In the genomic region with DNA sequence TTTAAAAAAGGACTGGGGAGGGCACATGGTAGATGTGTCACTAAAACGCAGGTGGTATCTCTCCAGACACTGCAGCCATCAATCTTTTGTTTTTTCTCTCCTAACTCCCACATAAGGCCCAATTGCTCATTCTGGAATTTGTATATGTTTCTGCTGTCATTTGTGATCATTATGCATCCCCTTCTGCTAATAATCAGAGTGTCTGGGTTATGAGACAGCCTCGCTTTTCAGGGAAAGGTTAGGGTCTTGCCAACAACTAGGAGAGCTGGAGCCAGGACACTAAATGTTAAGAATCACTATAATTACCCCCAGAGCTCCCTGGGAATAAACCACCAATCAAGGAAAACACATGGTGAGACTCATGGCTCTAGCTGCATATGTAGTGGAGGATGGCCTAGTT, we compare ENCODE assay signal across 20 mouse cellular contexts. TPM values are rescaled to one million over a fixed set of nuclear protein-coding genes. Genes with fewer than 3 reads are reported as not detected.
"Had no signal": no experiment of that assay in that cellular context is flagged by ENCODE, and none has a peak within 500 bp of the region (broad histone marks: within the 10 kb centered on the region; RNA-seq: fewer than 3 reads in every experiment).

No protein-coding gene starts in this region.

- H3K27me3 ChIP-seq: liver, embryonic 12.5 days; midbrain, embryonic 12.5 days; neural tube, embryonic 13.5 days; neural tube, embryonic 15.5 days had no signal

- H3K9me3 ChIP-seq: liver, embryonic 12.5 days; midbrain, embryonic 10.5 days; midbrain, embryonic 12.5 days; neural tube, embryonic 13.5 days; neural tube, embryonic 15.5 days had no signal

- H3K4me3 ChIP-seq: liver, embryonic 12.5 days; midbrain, embryonic 10.5 days; midbrain, embryonic 12.5 days; myocyte; neural tube, embryonic 13.5 days; neural tube, embryonic 15.5 days had no signal

- H3K4me1 ChIP-seq: liver, embryonic 12.5 days; midbrain, embryonic 10.5 days; midbrain, embryonic 12.5 days; neural tube, embryonic 13.5 days; neural tube, embryonic 15.5 days had no signal

- H3K36me3 ChIP-seq: liver, embryonic 12.5 days; midbrain, embryonic 10.5 days; midbrain, embryonic 12.5 days; neural tube, embryonic 13.5 days; neural tube, embryonic 15.5 days had no signal

- H3K4me2 ChIP-seq: liver, embryonic 12.5 days; midbrain, embryonic 12.5 days; neural tube, embryonic 13.5 days; neural tube, embryonic 15.5 days had no signal

- H3K27ac ChIP-seq: liver, embryonic 12.5 days; liver, embryonic 14.5 days; midbrain, embryonic 10.5 days; midbrain, embryonic 12.5 days; neural tube, embryonic 13.5 days; neural tube, embryonic 15.5 days had no signal

- ATAC-seq: liver, embryonic 12.5 days; midbrain, embryonic 16.5 days had no signal

- H3K9ac ChIP-seq: liver, embryonic 12.5 days; liver, embryonic 14.5 days; midbrain, embryonic 12.5 days; neural tube, embryonic 13.5 days; neural tube, embryonic 15.5 days had no signal

- DNase-seq: lung, adult 18-20 months; lung, postnatal 14 days; lung, postnatal 4 days; midbrain, embryonic 14.5 days; retina, postnatal 1 day; right cerebral cortex, adult 18-20 months; right cerebral cortex, postnatal 25 days; right cerebral cortex, postnatal 4 days; spleen, adult 18-20 months; thymus, adult 18-20 months; thymus, postnatal 14 days; thymus, postnatal 36 days had no signal

RNA-seq across cellular contexts. Expression of a gene that starts 47.3 kb away (rescaled TPM):
- polyA plus RNA-seq: myocyte had no signal
